Mouse (Mus musculus) testis, adult 2 months (tissue): Measurements from ENCODE around the gene Zbtb16. TPM values are rescaled to one million over a fixed set of nuclear protein-coding genes. Genes with fewer than 3 reads are reported as not detected.

ENCODE experiments used
- H3K27ac ChIP-seq: fragments of 200-500 bp; 2 replicates; pipeline ENCODE4 v1.5.1; 2012; ENCODE audit warnings: low read depth, low read length; ENCODE audit not compliant: control insufficient read depth, insufficient read depth
- H3K27me3 ChIP-seq: fragments of 200-500 bp; 2 replicates; pipeline ENCODE4 v1.6.1; 2012; ENCODE audit warnings: mild to moderate bottlenecking, low read length, moderate library complexity; ENCODE audit not compliant: control insufficient read depth, insufficient read depth
- H3K36me3 ChIP-seq: fragments of 200-500 bp; 2 replicates; pipeline ENCODE4 v1.6.1; 2012; ENCODE audit warnings: mild to moderate bottlenecking, low read length; ENCODE audit not compliant: control insufficient read depth, insufficient read depth
- H3K4me1 ChIP-seq: fragments of 200-500 bp; 2 replicates; pipeline ENCODE4 v1.6.1; 2012; ENCODE audit warnings: low read length; ENCODE audit not compliant: control insufficient read depth, insufficient read depth
- H3K4me3 ChIP-seq: fragments of 200-500 bp; 2 replicates; pipeline ENCODE4 v1.5.1; 2012; ENCODE audit warnings: low read depth, mild to moderate bottlenecking, low read length, moderate library complexity, mixed read lengths; ENCODE audit not compliant: control insufficient read depth
- CTCF ChIP-seq: fragments of 200-500 bp; IDR thresholded peaks from 2 replicates; pipeline ENCODE4 v1.5.1; 2012; ENCODE audit warnings: low read depth, mild to moderate bottlenecking, inconsistent platforms, low read length, moderate library complexity; ENCODE audit not compliant: control insufficient read depth, insufficient read depth, insufficient replicate concordance
- POLR2A ChIP-seq: fragments of 200-500 bp; IDR thresholded peaks from 2 replicates; pipeline ENCODE4 v1.6.1; 2012; ENCODE audit warnings: low read depth, mild to moderate bottlenecking, inconsistent platforms, low read length, moderate library complexity; ENCODE audit not compliant: control insufficient read depth
- polyA plus RNA-seq: library from polyadenylated mRNA; depleted of rRNA; stranded (reverse); fragments of >200 nt; gene quantifications from 2 replicates; pipeline ENCODE4 v1.2.3, GENCODE M21; 2012; rRNA removed

Zbtb16 gene
- polyA plus RNA-seq, 1 experiment, result 2.6 TPM

DNA sequence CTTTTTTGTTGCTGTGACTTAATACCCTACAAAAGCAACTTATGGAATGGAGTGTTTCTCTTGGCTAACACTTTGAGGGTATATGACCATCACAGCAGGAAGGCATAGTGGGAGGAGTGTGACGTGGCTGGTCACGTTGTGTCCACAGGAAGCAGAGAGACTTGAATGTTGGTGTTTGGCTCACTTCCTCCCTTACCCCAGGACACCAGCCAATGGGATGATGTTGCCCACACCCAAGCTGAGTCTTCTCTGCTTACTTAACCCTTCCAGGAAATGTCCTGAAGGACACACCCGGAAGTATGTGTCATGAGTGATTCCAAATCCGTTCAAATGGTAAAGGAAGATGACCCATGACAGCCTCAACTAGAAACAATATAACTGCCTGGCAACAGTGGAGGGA, 226.3 kb downstream of the Zbtb16 start:
- H3K27me3 ChIP-seq, result no peaks in the 10 kb centered on the region
- H3K27ac ChIP-seq, result no peak overlapping the region
- H3K36me3 ChIP-seq, result no peaks in the 10 kb centered on the region
- H3K4me1 ChIP-seq, result no peaks in the 10 kb centered on the region
- no peak overlapping the region for H3K4me3 ChIP-seq
- TF ChIP-seq CTCF, result no peak
- no peak for TF ChIP-seq POLR2A

DNA sequence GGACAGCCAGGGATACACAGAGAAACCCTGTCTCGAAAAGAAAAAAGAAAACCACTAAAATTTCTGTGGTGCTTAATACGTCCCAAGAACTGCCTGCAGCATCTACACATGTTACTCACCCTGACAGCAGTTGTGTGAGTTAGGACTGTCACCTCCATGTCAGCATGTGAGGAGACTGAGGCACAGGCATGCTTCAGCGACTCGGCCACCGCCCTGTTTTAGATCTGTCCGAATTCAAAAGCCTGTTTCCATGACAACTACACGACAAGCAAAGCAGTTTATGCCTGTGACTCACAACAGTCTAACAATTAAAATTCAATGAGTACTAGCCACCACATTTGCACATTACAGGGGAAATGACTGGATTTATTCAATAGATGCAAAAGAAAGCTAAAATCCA, 228.6 kb downstream of the Zbtb16 start:
- Histone ChIP-seq H3K4me3 (no peak overlapping the region), H3K4me1 (no peaks in the 10 kb centered on the region), H3K36me3 (no peaks in the 10 kb centered on the region), H3K27ac (no peak overlapping the region), H3K27me3 (no peaks in the 10 kb centered on the region)
- TF ChIP-seq CTCF (no peak), POLR2A (no peak)

DNA sequence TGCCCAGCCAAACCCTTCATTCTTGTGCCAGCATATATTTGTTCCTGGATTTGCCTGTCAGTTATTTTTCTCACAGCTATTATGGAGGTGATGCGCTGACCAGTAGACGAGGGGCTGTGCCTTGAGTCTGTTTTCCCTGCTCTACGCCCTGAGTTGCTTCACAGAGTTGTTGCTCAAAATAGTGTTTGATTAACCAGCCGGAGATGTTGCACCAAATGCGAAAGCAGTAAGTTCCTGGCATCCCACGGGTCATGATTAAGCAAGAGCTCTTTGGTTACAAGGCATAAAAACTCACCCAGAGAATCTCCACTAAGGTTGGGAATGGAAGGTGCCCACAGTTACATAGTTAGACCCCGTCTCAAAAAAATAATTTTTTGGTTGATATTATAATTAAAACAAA, 229.9 kb downstream of the Zbtb16 start:
- Histone ChIP-seq H3K27me3 (no peaks in the 10 kb centered on the region), H3K4me3 (no peak overlapping the region), H3K27ac (no peak overlapping the region), H3K4me1 (no peaks in the 10 kb centered on the region), H3K36me3 (no peaks in the 10 kb centered on the region)
- no peak for TF ChIP-seq CTCF
- TF ChIP-seq POLR2A, result no peak

DNA sequence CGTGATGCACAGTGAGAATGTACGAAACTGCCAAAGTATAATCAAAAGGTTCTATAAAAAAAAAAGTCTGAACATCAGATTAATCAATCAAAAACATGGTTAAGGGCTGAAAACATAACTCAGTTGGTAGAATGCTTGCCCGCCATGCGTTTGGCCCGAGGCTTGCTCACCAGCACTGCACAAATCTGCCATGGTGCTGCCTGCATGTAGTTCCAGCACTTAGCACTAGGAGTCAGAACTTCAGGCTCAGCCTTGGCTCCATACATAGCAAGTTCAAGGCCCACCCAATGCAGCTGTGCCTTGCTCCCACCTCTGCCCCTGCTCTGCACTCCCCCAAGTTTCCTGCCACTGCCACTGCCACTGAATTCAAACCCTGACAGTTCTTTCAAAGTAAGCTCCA, 230.3 kb downstream of the Zbtb16 start:
- no peaks in the 10 kb centered on the region for H3K4me1 ChIP-seq
- TF ChIP-seq CTCF (no peak), POLR2A (no peak)

DNA sequence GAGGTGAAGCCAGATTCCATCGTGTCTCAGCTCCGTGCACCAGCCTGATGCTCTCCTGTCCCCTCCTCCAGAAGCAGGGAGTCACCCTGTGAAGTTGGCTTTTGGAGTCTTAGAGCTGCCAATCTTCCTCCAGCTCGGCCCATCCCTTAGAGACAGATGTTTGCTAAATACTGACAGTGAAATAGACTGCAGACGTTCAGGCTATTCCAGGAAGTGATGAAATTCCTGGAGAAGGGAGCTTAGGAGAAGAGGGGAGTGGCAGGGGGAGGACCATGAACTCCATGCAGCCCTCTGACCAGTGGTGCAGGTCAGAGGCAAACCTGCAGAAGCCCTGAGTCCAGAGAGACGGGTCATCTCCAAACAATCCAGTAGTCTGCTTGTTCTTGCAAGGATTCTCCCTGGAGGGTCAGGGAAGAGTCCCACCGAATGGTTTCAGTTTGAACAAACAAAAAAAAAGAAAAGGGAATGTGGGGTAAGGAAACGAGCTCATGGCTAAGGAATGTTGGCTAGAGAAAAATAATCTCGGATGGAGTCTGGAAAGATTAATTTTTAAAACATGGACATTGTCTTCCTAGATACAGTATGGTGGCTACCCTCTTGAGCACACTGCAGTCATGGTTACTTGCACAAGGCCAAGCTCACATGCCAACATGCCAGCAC, 231.0 kb downstream of the Zbtb16 start, which contains the start of gene Nnmt:
TSS of gene Nnmt (minus strand) at position 215 of the 660 bp plus-strand sequence.
- TF ChIP-seq CTCF (no peak), POLR2A (no peak)
- Histone ChIP-seq H3K27ac (no peak within 1 kb of the TSS), H3K27me3 (no peaks in the 10 kb centered on the region), H3K4me3 (no peak within 1 kb of the TSS), H3K36me3 (no peaks in the 10 kb centered on the region), H3K4me1 (no peaks in the 10 kb centered on the region)

More for the DNA sequence above, 230.3 kb downstream of the Zbtb16 start:
- Histone ChIP-seq H3K27ac (no peak overlapping the region), H3K27me3 (no peaks in the 10 kb centered on the region), H3K4me3 (no peak overlapping the region), H3K36me3 (no peaks in the 10 kb centered on the region)

Other genes with a start within 250 kb of the Zbtb16 start
- gene Nnmt, start 231.1 kb downstream of the Zbtb16 start, polyA plus RNA-seq, result 3.3 and 6.7 TPM in 2 replicates
- gene Htr3a, start 74.9 kb upstream of the Zbtb16 start, polyA plus RNA-seq, result 0.40 and 0.52 TPM in 2 replicates
- 0.11 and 0.12 TPM in 2 replicates for gene Htr3b, start 128.8 kb upstream of the Zbtb16 start, polyA plus RNA-seq
- gene Usp28, start 149.2 kb upstream of the Zbtb16 start, polyA plus RNA-seq, result 16.8 and 17.2 TPM in 2 replicates
- 16.2 and 18.6 TPM in 2 replicates for gene Zw10, start 219.4 kb upstream of the Zbtb16 start, polyA plus RNA-seq
- 1.7 and 2.1 TPM in 2 replicates for gene Tmprss5, start 245.0 kb upstream of the Zbtb16 start, polyA plus RNA-seq